ENCODE assay signal across 27 mouse cellular contexts in genomic region chr6:55138343-55138742, GRCm38 (mm10). TPM values are rescaled to one million over a fixed set of nuclear protein-coding genes. Genes with fewer than 3 reads are reported as not detected.
DNase-seq lines count a peak whose midpoint lies in the region; ATAC-seq and TF ChIP-seq lines count a peak whose summit lies in the region.
"Had no signal": no experiment of that assay in that cellular context is flagged by ENCODE, and none has a peak within 500 bp of the region (broad histone marks: within the 10 kb centered on the region; RNA-seq: fewer than 3 reads in every experiment).

No protein-coding gene starts in this region.

- H3K4me1 ChIP-seq in heart, embryonic 11.5 days (ENCODE audit: control insufficient read depth, insufficient read depth, low read length): peaks cover 5% of the 10 kb centered on the region
- H3K4me1 ChIP-seq: embryonic facial prominence, embryonic 13.5 days; neural tube, embryonic 12.5 days had no signal

- H3K4me2 ChIP-seq in heart, embryonic 11.5 days: no peak overlapping the region
- no peak overlapping the region for H3K4me2 ChIP-seq in myocyte (ENCODE audit: low read depth)
- H3K4me2 ChIP-seq: embryonic facial prominence, embryonic 13.5 days; kidney, embryonic 15.5 days; limb, embryonic 13.5 days; lung, embryonic 14.5 days; neural tube, embryonic 12.5 days had no signal

- DNase-seq in heart, adult 18-20 months: peak; percentile 49 to 62
- peak; percentile 88 for DNase-seq in gastrocnemius, adult 2 months
- peak; percentile 75 for DNase-seq in gastrocnemius, postnatal 14 days
- no peak for DNase-seq in frontal cortex, postnatal 36 days (ENCODE audit: low spot score in 2 of 2)
- no peak for DNase-seq in kidney, postnatal 4 days
- DNase-seq: adrenal gland, adult 2 months; B cell, adult 2 months; cerebellum, adult 18-20 months; cerebellum, postnatal 25 days; kidney, adult 11 months; lung, embryonic 14.5 days; lung, postnatal 4 days; midbrain, embryonic 14.5 days; right cerebral cortex, postnatal 14 days had no signal

- H3K27ac ChIP-seq in heart, embryonic 11.5 days (ENCODE audit: low read depth, low read length): no peak overlapping the region
- H3K27ac ChIP-seq in gastrocnemius, adult 2 months: peak overlapping the region; percentile 77
- H3K27ac ChIP-seq: embryonic facial prominence, embryonic 13.5 days; kidney, embryonic 15.5 days; limb, embryonic 13.5 days; liver, embryonic 14.5 days; neural tube, embryonic 12.5 days had no signal

- no peak for TF ChIP-seq POLR2A in myocyte (IDR thresholded peaks at IDR 0.05; ENCODE audit: insufficient read length, low read depth)

- no peaks in the 10 kb centered on the region for H3K27me3 ChIP-seq in heart, embryonic 11.5 days (ENCODE audit: control insufficient read depth, insufficient read depth, low read length)
- H3K27me3 ChIP-seq in myocyte (ENCODE audit: control insufficient read depth, insufficient read depth, insufficient read length): peaks cover 25% of the 10 kb centered on the region
- H3K27me3 ChIP-seq: embryonic facial prominence, embryonic 13.5 days; kidney, embryonic 15.5 days; limb, embryonic 13.5 days; neural tube, embryonic 12.5 days had no signal

- H3ac ChIP-seq in myocyte (ENCODE audit: control insufficient read depth, insufficient read length): no peak overlapping the region

- H3K9ac ChIP-seq in heart, embryonic 11.5 days (ENCODE audit: low read depth, low read length): no peak overlapping the region
- H3K9ac ChIP-seq: embryonic facial prominence, embryonic 13.5 days; kidney, embryonic 15.5 days; limb, embryonic 13.5 days; liver, embryonic 14.5 days; lung, embryonic 14.5 days; neural tube, embryonic 12.5 days had no signal

- no peaks in the 10 kb centered on the region for H3K36me3 ChIP-seq in heart, embryonic 11.5 days (ENCODE audit: control insufficient read depth, insufficient read depth, low read length)
- no peaks in the 10 kb centered on the region for H3K36me3 ChIP-seq in myocyte (ENCODE audit: control insufficient read depth, insufficient read depth)
- H3K36me3 ChIP-seq: embryonic facial prominence, embryonic 13.5 days; G1E; kidney, embryonic 15.5 days; limb, embryonic 13.5 days; neural tube, embryonic 12.5 days had no signal

- TF ChIP-seq CTCF in gastrocnemius, adult 2 months (IDR thresholded peaks at IDR 0.05): no peak

- no peaks in the 10 kb centered on the region for H3K9me3 ChIP-seq in heart, embryonic 11.5 days (replicated peaks; ENCODE audit: control insufficient read depth, low read length)
- H3K9me3 ChIP-seq: embryonic facial prominence, embryonic 13.5 days; G1E; kidney, embryonic 15.5 days; limb, embryonic 13.5 days; neural tube, embryonic 12.5 days had no signal

- ATAC-seq in heart, embryonic 11.5 days (replicated peaks; ENCODE audit: insufficient number of reproducible peaks, low FRiP score, low TSS enrichment): no peak
- ATAC-seq: forebrain, embryonic 14.5 days; Patski had no signal

- no peak overlapping the region for H3K4me3 ChIP-seq in heart, embryonic 11.5 days (ENCODE audit: low read depth, low read length)
- H3K4me3 ChIP-seq in gastrocnemius, adult 2 months: no peak overlapping the region
- H3K4me3 ChIP-seq in myocyte: no peak overlapping the region
- H3K4me3 ChIP-seq: embryonic facial prominence, embryonic 13.5 days; kidney, embryonic 15.5 days; limb, embryonic 13.5 days; neural tube, embryonic 12.5 days had no signal

- H3K79me2 ChIP-seq in myocyte (ENCODE audit: control insufficient read depth, insufficient read depth): no peaks in the 10 kb centered on the region

- intact Hi-C loops in gastrocnemius, adult 2 months (cut with DNase I): no loop called here
- intact Hi-C loops in gastrocnemius, postnatal 14 days (cut with DNase I; ENCODE audit: low total_unique reads): no loop called here

TF ChIP-seq in myocyte, 11 proteins besides CTCF, POLR2A, EP300 and RAD21:
- TF ChIP-seq SRF (IDR thresholded peaks at IDR 0.05; ENCODE audit: control insufficient read depth, insufficient read length, low read depth) (no peak), MYOD1 (IDR thresholded peaks at IDR 0.05; ENCODE audit: control insufficient read depth in 1 of 3, insufficient read length in 2 of 3, low read depth in 2 of 3) (peak; percentile 57 to 86 (median 83)), TCF3 (IDR thresholded peaks at IDR 0.05; ENCODE audit: insufficient read length, low read depth) (peak; percentile 70), MYOG (IDR thresholded peaks at IDR 0.05; ENCODE audit: control insufficient read depth in 1 of 3, insufficient read depth in 1 of 3, insufficient read length in 2 of 3, low read depth in 2 of 3) (peak; percentile 51 to 92 (median 91)), TCF12 (IDR thresholded peaks at IDR 0.05; ENCODE audit: insufficient read depth, poor library complexity, severe bottlenecking) (peak; percentile 90), E2F4 (IDR thresholded peaks at IDR 0.05; ENCODE audit: insufficient read depth) (no peak), USF1 (IDR thresholded peaks at IDR 0.05; ENCODE audit: low read depth) (no peak)

RNA-seq across cellular contexts. Expression of gene Crhr2, which starts 5.5 kb away (rescaled TPM):
- 10 to 100 TPM; 19.9 to 20.1 TPM for total RNA-seq in heart, adult 18-20 months (2021)
- 4.2 and 5.3 TPM in 2 replicates for polyA plus RNA-seq in heart, embryonic 11.5 days (2014; fragmentation: Nextera tagmentation; extraction: Ambion mirVana)
- total RNA-seq in gastrocnemius, adult 2 months (2021): 10 to 100 TPM; 27.2 to 31.9 TPM
- 1 to 10 TPM; 5.9 to 9.3 TPM for total RNA-seq in gastrocnemius, postnatal 14 days (2021)
- not detected for polyA plus RNA-seq in myocyte (2012; fragmentation: generic; extraction: Trizol)
- total RNA-seq: adrenal gland, adult 2 months; CH12.LX; megakaryocyte-erythroid progenitor cell, adult 5-6 weeks had no signal
- polyA plus RNA-seq: embryonic facial prominence, embryonic 13.5 days; G1E; lung, embryonic 14.5 days; Patski had no signal

RNA-seq across cellular contexts. Expression of gene Inmt, which starts 36.5 kb away (rescaled TPM):
- total RNA-seq in heart, adult 18-20 months (2021): 10 to 100 TPM; 31.1 to 33.0 TPM
- polyA plus RNA-seq in heart, embryonic 11.5 days (2014; fragmentation: Nextera tagmentation; extraction: Ambion mirVana): not detected in 2 replicates
- 10 to 100 TPM; 15.5 to 33.0 TPM for total RNA-seq in gastrocnemius, adult 2 months (2021)
- 1 to 10 TPM in 1 of 2 experiments, under 1 TPM in 1; 0.72 to 1.4 TPM for total RNA-seq in gastrocnemius, postnatal 14 days (2021)
- not detected for polyA plus RNA-seq in myocyte (2012; fragmentation: generic; extraction: Trizol)
- total RNA-seq: CH12.LX; G1E; megakaryocyte-erythroid progenitor cell, adult 5-6 weeks had no signal
- polyA plus RNA-seq: forebrain, embryonic 14.5 days; G1E; hindbrain, embryonic 11.5 days; midbrain, embryonic 14.5 days; neural tube, embryonic 12.5 days had no signal

Comparison
In these comparisons a context has a peak if more than half of its experiments do, and no peak if none do; other contexts are left out.
1. RNA of gene Inmt, which starts 36.5 kb away (total RNA-seq): 31.1 to 33.0 TPM in heart, adult 18-20 months and 15.5 to 33.0 TPM in gastrocnemius, adult 2 months; 0.72 to 1.4 TPM in gastrocnemius, postnatal 14 days; every median in the first group is over 4 times any median in the second.
2. DNase-seq: peak in heart, adult 18-20 months (2 of 2), gastrocnemius, adult 2 months (single experiment) and gastrocnemius, postnatal 14 days (single experiment); none in frontal cortex, postnatal 36 days (0 of 2) and kidney, postnatal 4 days (0 of 2).